Mouse (Mus musculus) embryonic fibroblast, embryonic 13.5 days (primary cell): ENCODE data around the gene Colca2.

Experiments used
- CTCF ChIP-seq: IDR thresholded peaks from 2 replicates; pipeline ENCODE4 v1.5.1; 2011; ENCODE audit warnings: mild to moderate bottlenecking, control low read depth, low read length, moderate library complexity, borderline replicate concordance; ENCODE audit not compliant: insufficient read depth
- POLR2A ChIP-seq: IDR thresholded peaks from 2 replicates; pipeline ENCODE4 v1.6.1; 2011; ENCODE audit warnings: low read depth, mild to moderate bottlenecking, control low read depth, low read length, moderate library complexity

DNA sequence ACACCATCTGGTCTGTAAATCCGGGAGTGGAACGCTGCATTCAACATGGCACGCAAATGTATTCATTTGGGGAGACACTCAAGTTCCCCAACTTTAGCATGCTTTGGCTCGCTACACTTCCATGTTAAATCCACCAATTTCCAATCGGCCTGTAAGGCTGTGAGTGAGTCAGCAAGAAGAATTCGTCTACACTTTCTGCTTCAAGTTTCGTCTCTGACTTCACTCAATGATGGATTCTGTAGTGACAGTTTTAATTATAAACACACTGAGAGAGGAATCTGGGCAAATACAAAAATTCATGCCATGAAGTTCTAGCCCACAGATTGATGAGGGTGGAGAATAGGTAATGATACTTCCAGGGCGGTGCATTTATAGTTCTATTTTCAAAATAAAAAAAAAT, 15.2 kb upstream of the Colca2 start:
- no peak for TF ChIP-seq CTCF
- no peak for TF ChIP-seq POLR2A
